Mouse (Mus musculus): ENCODE results near the gene Olfr1393. TPM values are rescaled to one million over a fixed set of nuclear protein-coding genes. Genes with fewer than 3 reads are reported as not detected.

The Olfr1393 gene
- not detected in 2 replicates for polyA plus RNA-seq (2014; fragmentation: Nextera tagmentation; extraction: Ambion mirVana)

DNA sequence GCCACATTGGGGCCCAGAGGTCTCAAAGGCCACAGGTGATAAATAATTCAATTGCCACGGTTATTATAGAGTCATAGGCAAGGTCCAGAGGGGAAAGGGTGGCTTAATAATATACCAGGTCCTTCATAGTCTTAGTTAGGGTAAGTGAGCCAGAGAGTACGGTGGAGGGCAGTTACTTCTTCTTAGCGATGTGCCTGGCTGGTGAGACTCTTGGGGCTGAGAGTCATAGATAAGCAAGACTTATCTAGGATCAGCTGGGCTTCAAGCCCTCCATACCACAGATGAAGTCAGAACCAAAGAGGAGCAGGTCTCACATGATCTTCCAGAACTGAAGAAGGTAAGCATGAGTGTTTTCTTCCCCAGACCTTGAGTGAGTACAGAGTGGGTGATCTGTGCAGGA lies at the start of gene Olfr1393:
Gene Olfr1393, plus strand, starts transcription at position 83 of the 400 bp plus-strand sequence.
- WGBS (ENCODE audit: insufficient replicate concordance) = 76% methylated on average over 3 of the region's 3 CpGs

DNA sequence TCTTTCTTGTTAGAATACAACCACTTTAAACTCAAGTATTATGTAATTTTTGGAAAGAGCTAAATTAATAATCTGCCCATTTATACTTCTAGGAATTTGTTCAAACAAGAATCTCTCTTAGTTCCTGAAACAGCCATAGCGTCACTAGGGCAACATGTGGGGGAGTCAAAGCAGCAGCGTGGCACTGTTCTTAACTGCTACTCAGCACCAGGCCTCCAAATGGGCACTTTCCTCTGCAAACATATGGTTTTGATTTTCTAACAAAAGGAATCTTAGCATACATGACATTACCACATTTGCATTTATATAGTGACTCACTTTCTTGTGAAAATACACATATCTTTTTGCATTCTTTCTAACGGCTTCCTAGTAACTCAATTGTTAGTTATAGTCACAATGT lies 45.3 kb upstream of the Olfr1393 start:
- Histone ChIP-seq H3K4me3 (ENCODE audit: low read depth, low read length) (no peak overlapping the region), H3K4me2 (no peak overlapping the region), H3K9ac (ENCODE audit: low read depth, low read length) (no peak overlapping the region), H3K4me1 (ENCODE audit: control insufficient read depth, insufficient read depth, low read length) (no peaks in the 10 kb centered on the region), H3K27ac (ENCODE audit: low read depth, low read length) (no peak overlapping the region), H3K9me3 (replicated peaks; ENCODE audit: control insufficient read depth, low read length) (no peaks in the 10 kb centered on the region), H3K36me3 (ENCODE audit: control insufficient read depth, insufficient read depth, low read length) (no peaks in the 10 kb centered on the region), H3K27me3 (ENCODE audit: control insufficient read depth, insufficient read depth, low read length) (no peaks in the 10 kb centered on the region)
- ATAC-seq (replicated peaks; ENCODE audit: insufficient number of reproducible peaks, low FRiP score, low TSS enrichment) = no peak
- WGBS (ENCODE audit: insufficient replicate concordance) = 71% methylated on average over 3 of the region's 3 CpGs

More for the DNA sequence above, at the start of gene Olfr1393:
- Histone ChIP-seq H3K36me3 (ENCODE audit: control insufficient read depth, insufficient read depth, low read length) (no peaks in the 10 kb centered on the region), H3K4me2 (no peak within 1 kb of the TSS), H3K27ac (ENCODE audit: low read depth, low read length) (no peak within 1 kb of the TSS), H3K4me3 (ENCODE audit: low read depth, low read length) (no peak within 1 kb of the TSS), H3K9me3 (replicated peaks; ENCODE audit: control insufficient read depth, low read length) (no peaks in the 10 kb centered on the region), H3K9ac (ENCODE audit: low read depth, low read length) (no peak within 1 kb of the TSS), H3K27me3 (ENCODE audit: control insufficient read depth, insufficient read depth, low read length) (no peaks in the 10 kb centered on the region), H3K4me1 (ENCODE audit: control insufficient read depth, insufficient read depth, low read length) (no peaks in the 10 kb centered on the region)
- ATAC-seq (replicated peaks; ENCODE audit: insufficient number of reproducible peaks, low FRiP score, low TSS enrichment) = no peak

DNA sequence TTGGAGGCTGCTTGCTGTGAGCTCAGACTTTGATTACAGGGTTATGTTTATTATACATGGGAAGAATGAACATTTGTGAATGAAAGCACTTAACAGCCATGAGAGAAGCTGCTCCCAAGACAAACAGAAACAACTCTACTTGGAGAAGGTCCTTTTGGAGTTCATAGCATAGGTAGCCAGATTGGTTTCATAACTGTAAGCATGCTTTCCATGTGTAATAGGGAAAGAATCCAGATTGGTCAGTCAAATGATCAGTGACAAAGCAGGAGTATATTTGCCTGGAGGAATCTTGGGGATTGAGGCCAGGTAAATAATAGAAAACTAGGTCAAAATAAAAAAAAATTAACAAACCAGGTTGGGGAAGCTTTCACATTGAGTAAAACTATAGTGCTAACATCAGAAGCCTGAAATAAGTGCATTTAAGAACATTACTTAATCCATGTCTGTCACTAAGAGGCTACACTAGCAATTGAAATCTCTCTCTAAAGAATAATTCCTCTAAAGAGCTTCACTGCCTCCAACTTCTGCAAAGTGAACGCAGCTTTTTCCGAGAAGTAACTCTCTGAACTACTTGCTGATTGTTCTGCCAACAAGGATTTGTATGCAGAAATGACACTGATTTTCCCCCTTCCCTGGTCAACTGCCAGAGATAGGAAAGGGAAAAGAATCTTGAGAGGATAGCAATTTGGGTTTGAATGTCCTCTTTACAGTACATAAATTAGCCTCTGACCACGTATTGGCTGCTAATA lies 42.5 kb upstream of the Olfr1393 start:
- no peaks in the 10 kb centered on the region for H3K36me3 ChIP-seq (ENCODE audit: control insufficient read depth, insufficient read depth, low read length)
- H3K4me3 ChIP-seq (ENCODE audit: low read depth, low read length) = no peak overlapping the region
- no peak overlapping the region for H3K9ac ChIP-seq (ENCODE audit: low read depth, low read length)
- ATAC-seq (replicated peaks; ENCODE audit: insufficient number of reproducible peaks, low FRiP score, low TSS enrichment) = no peak
- no peak overlapping the region for H3K4me2 ChIP-seq
- H3K4me1 ChIP-seq (ENCODE audit: control insufficient read depth, insufficient read depth, low read length) = no peaks in the 10 kb centered on the region
- no peak overlapping the region for H3K27ac ChIP-seq (ENCODE audit: low read depth, low read length)
- WGBS (ENCODE audit: insufficient replicate concordance) = 65% methylated on average over 3 of the region's 3 CpGs
- no peaks in the 10 kb centered on the region for H3K27me3 ChIP-seq (ENCODE audit: control insufficient read depth, insufficient read depth, low read length)
- no peaks in the 10 kb centered on the region for H3K9me3 ChIP-seq (replicated peaks; ENCODE audit: control insufficient read depth, low read length)

DNA sequence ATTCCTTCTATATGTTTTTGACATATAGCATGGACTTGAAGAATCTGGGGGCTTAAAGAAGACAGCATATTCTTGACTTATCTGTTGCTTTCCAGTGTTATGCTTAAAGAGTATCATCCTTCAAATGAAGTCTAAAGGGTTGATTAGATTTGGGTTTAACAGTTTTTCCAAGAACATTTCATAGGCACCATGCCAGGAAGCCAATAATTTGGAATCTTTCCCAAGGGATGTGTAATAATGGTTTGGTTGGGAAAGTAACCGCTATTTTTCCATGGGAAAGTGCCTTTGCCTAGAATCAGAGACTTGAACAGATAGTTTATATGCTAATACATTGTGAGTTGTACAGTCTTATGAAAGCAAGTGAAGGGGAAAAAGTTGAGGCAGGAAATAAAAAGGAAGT lies 41.2 kb upstream of the Olfr1393 start:
- no peak for ATAC-seq (replicated peaks; ENCODE audit: insufficient number of reproducible peaks, low FRiP score, low TSS enrichment)
- no peaks in the 10 kb centered on the region for H3K36me3 ChIP-seq (ENCODE audit: control insufficient read depth, insufficient read depth, low read length)
- no peaks in the 10 kb centered on the region for H3K9me3 ChIP-seq (replicated peaks; ENCODE audit: control insufficient read depth, low read length)
- WGBS (ENCODE audit: insufficient replicate concordance) = 78% methylated on average over 1 of the region's 1 CpGs
- no peak overlapping the region for H3K4me3 ChIP-seq (ENCODE audit: low read depth, low read length)
- H3K27ac ChIP-seq (ENCODE audit: low read depth, low read length) = no peak overlapping the region
- H3K9ac ChIP-seq (ENCODE audit: low read depth, low read length) = no peak overlapping the region
- no peak overlapping the region for H3K4me2 ChIP-seq
- H3K4me1 ChIP-seq (ENCODE audit: control insufficient read depth, insufficient read depth, low read length) = no peaks in the 10 kb centered on the region
- no peaks in the 10 kb centered on the region for H3K27me3 ChIP-seq (ENCODE audit: control insufficient read depth, insufficient read depth, low read length)

DNA sequence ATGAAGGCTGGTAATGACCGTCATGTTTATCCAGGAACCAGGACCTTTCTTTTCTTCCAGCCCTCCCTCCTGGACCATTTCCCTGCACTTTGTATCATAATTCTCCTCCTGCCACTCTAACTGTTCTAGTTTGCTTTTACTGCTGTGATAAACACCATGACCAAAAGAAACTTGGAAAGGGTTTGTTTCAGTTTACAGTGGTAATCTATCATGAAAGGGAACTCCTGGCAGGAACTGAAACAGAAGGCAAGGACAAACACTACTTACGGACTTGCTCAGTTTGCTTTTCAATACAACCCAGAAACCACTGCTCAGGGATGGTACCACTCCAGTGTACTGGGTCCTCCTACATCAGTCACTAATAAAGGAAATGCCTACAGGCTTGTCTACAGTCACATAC lies 40.6 kb upstream of the Olfr1393 start:
- Histone ChIP-seq H3K27ac (ENCODE audit: low read depth, low read length) (no peak overlapping the region), H3K27me3 (ENCODE audit: control insufficient read depth, insufficient read depth, low read length) (no peaks in the 10 kb centered on the region), H3K9ac (ENCODE audit: low read depth, low read length) (no peak overlapping the region), H3K4me2 (no peak overlapping the region), H3K36me3 (ENCODE audit: control insufficient read depth, insufficient read depth, low read length) (no peaks in the 10 kb centered on the region), H3K4me1 (ENCODE audit: control insufficient read depth, insufficient read depth, low read length) (no peaks in the 10 kb centered on the region), H3K9me3 (replicated peaks; ENCODE audit: control insufficient read depth, low read length) (no peaks in the 10 kb centered on the region), H3K4me3 (ENCODE audit: low read depth, low read length) (no peak overlapping the region)
- no peak for ATAC-seq (replicated peaks; ENCODE audit: insufficient number of reproducible peaks, low FRiP score, low TSS enrichment)
- 36% methylated on average over 2 of the region's 2 CpGs for WGBS (ENCODE audit: insufficient replicate concordance)

DNA sequence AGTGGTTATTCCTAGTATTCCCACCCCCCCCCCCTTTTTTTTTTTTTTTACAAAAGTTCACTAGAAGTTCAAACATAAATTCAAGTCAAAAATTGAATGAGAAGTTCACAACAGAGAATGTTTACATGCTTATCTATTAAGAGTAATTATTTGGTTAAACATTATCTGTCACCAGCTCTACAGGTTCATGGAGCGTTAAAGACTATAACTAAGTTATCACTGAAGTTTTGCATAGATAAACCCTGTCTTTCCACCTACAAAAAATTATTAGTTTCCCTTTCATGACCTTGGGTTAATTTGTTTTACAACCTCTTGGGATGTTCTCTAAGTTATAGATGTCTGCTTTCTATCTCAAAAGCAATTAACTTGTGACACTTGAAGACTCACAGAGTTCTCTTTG lies 37.8 kb upstream of the Olfr1393 start:
- Histone ChIP-seq H3K27ac (ENCODE audit: low read depth, low read length) (no peak overlapping the region), H3K9me3 (replicated peaks; ENCODE audit: control insufficient read depth, low read length) (no peaks in the 10 kb centered on the region), H3K9ac (ENCODE audit: low read depth, low read length) (no peak overlapping the region), H3K36me3 (ENCODE audit: control insufficient read depth, insufficient read depth, low read length) (no peaks in the 10 kb centered on the region), H3K4me1 (ENCODE audit: control insufficient read depth, insufficient read depth, low read length) (peaks cover 8% of the 10 kb centered on the region), H3K27me3 (ENCODE audit: control insufficient read depth, insufficient read depth, low read length) (no peaks in the 10 kb centered on the region), H3K4me2 (no peak overlapping the region), H3K4me3 (ENCODE audit: low read depth, low read length) (no peak overlapping the region)
- WGBS (ENCODE audit: insufficient replicate concordance) = 76% methylated on average over 1 of the region's 1 CpGs
- ATAC-seq (replicated peaks; ENCODE audit: insufficient number of reproducible peaks, low FRiP score, low TSS enrichment) = no peak

DNA sequence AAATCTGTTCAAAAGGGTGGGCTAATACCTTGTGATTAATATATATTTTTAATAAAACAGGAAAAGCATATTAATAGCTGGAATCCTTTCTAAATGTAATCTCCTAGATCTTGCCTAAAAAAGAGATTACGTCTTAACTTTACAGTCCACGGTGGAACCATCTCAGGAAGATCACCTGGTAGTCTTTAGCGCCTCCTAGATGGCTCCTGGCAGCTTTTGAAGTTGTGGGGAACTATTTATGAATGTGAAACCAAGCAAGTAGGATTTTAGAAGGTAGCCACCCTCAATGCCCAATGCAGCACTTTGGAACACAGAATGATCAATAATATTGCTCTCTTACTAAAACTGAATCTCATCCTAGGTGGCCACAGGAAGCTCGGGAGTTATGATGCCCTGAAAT lies 37.2 kb upstream of the Olfr1393 start:
- Histone ChIP-seq H3K4me3 (ENCODE audit: low read depth, low read length) (no peak overlapping the region), H3K9me3 (replicated peaks; ENCODE audit: control insufficient read depth, low read length) (no peaks in the 10 kb centered on the region), H3K9ac (ENCODE audit: low read depth, low read length) (no peak overlapping the region), H3K36me3 (ENCODE audit: control insufficient read depth, insufficient read depth, low read length) (no peaks in the 10 kb centered on the region), H3K4me2 (no peak overlapping the region), H3K27me3 (ENCODE audit: control insufficient read depth, insufficient read depth, low read length) (no peaks in the 10 kb centered on the region), H3K4me1 (ENCODE audit: control insufficient read depth, insufficient read depth, low read length) (peaks cover 14% of the 10 kb centered on the region), H3K27ac (ENCODE audit: low read depth, low read length) (no peak overlapping the region)
- 75% methylated on average over 4 of the region's 4 CpGs for WGBS (ENCODE audit: insufficient replicate concordance)
- no peak for ATAC-seq (replicated peaks; ENCODE audit: insufficient number of reproducible peaks, low FRiP score, low TSS enrichment)

DNA sequence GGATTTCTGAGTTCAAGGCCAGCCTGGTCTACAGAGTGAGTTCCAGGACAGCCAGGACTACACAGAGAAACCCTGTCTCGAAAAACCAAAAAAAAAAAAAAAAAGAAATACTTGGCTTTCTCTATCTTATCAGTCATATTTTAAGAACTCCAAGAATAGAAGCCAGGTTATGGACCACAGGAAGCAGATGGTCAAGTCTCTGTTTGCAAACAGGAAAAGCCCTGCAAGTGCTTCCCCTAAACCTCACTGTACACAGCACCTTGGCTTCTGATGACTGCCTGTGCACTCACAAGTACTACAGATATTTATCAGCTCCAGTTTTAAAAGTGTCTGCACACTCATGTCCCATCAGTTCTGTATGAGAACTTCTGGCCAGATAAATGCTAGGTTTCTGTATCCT lies 36.6 kb upstream of the Olfr1393 start:
- Histone ChIP-seq H3K4me1 (ENCODE audit: control insufficient read depth, insufficient read depth, low read length) (peaks cover 17% of the 10 kb centered on the region), H3K27me3 (ENCODE audit: control insufficient read depth, insufficient read depth, low read length) (no peaks in the 10 kb centered on the region), H3K9ac (ENCODE audit: low read depth, low read length) (no peak overlapping the region), H3K4me2 (no peak overlapping the region), H3K4me3 (ENCODE audit: low read depth, low read length) (no peak overlapping the region), H3K36me3 (ENCODE audit: control insufficient read depth, insufficient read depth, low read length) (no peaks in the 10 kb centered on the region), H3K9me3 (replicated peaks; ENCODE audit: control insufficient read depth, low read length) (no peaks in the 10 kb centered on the region), H3K27ac (ENCODE audit: low read depth, low read length) (no peak overlapping the region)
- ATAC-seq (replicated peaks; ENCODE audit: insufficient number of reproducible peaks, low FRiP score, low TSS enrichment) = no peak
- 17% methylated on average over 1 of the region's 1 CpGs for WGBS (ENCODE audit: insufficient replicate concordance)

Measured in heart, embryonic 11.5 days (tissue).